Mouse (Mus musculus): Measurements from ENCODE around the gene Ubxn2a.

GRCm38 (mm10) chr12:4856834-4857233 lies 50.7 kb downstream of the Ubxn2a start:
- TF ChIP-seq CTCF (IDR thresholded peaks at IDR 0.05; ENCODE audit: low read depth) (peak; percentile 51), EP300 (IDR thresholded peaks at IDR 0.05; ENCODE audit: low read depth) (no peak)
